Mouse (Mus musculus): ENCODE data around the gene Rgn. TPM values are rescaled to one million over a fixed set of nuclear protein-coding genes. Genes with fewer than 3 reads are reported as not detected.

Gene Rgn
- polyA plus RNA-seq (2015; fragmentation: Nextera tagmentation; extraction: Ambion mirVana): 1.1 and 1.3 TPM in 2 replicates

GRCm38 (mm10) chrX:20549532-20549931 lies at the start of gene Rgn:
Gene Rgn, plus strand, starts transcription at chrX:20549787.

Other genes with a start within 250 kb of the Rgn start
- 9.1 and 9.8 TPM in 2 replicates for gene Rp2, start 185.3 kb upstream of the Rgn start, polyA plus RNA-seq (2015; fragmentation: Nextera tagmentation; extraction: Ambion mirVana)
- gene Jade3, start 124.1 kb upstream of the Rgn start, polyA plus RNA-seq (2015; fragmentation: Nextera tagmentation; extraction: Ambion mirVana): 2.0 and 2.2 TPM in 2 replicates
- 24.4 and 28.2 TPM in 2 replicates for gene Rbm10, start 67.7 kb downstream of the Rgn start, polyA plus RNA-seq (2015; fragmentation: Nextera tagmentation; extraction: Ambion mirVana)
- gene Ndufb11, start 67.8 kb downstream of the Rgn start, polyA plus RNA-seq (2015; fragmentation: Nextera tagmentation; extraction: Ambion mirVana): 340 and 368 TPM in 2 replicates
- gene Uba1, start 108.5 kb downstream of the Rgn start, polyA plus RNA-seq (2015; fragmentation: Nextera tagmentation; extraction: Ambion mirVana): 206 and 223 TPM in 2 replicates
- 177 and 191 TPM in 2 replicates for gene Cdk16, start 138.2 kb downstream of the Rgn start, polyA plus RNA-seq (2015; fragmentation: Nextera tagmentation; extraction: Ambion mirVana)
- gene Usp11, start 154.1 kb downstream of the Rgn start, polyA plus RNA-seq (2015; fragmentation: Nextera tagmentation; extraction: Ambion mirVana): 49.0 and 63.9 TPM in 2 replicates
- gene Araf, start 248.0 kb downstream of the Rgn start, polyA plus RNA-seq (2015; fragmentation: Nextera tagmentation; extraction: Ambion mirVana): 372 and 407 TPM in 2 replicates

Data from neural tube, postnatal 0 days (tissue).